Mouse (Mus musculus) cerebellum, adult 9-10 months (tissue): ENCODE data around the gene Ccdc141.
"Not testable (repeated sequence)": the region's sequence is repeated elsewhere in the genome, so short reads cannot be mapped to it uniquely, and the experiment has no call there.

Source experiments
- DNase-seq: peaks from one replicate; pipeline ENCODE4 v3.0.0; 2022

Ccdc141 gene

DNA sequence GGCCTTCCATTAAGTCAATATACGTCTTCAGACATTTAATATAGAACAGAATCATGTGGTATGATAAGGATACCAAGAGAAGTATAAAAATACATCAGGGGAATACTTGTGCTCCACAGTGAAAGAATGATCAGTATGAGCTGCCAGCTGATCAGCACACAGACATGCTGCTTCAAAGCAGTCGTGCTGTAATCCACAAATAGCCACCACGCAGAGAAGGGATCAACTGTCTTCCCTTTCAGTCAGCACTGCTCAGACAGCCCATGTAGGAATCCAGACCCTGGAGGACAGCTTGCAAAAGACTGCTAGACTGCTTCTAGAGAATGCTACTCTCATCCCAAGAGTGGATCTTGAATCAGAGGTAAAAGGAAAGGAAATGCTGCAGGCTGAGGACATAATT is 127.5 kb downstream of the Ccdc141 start:
- no peak for DNase-seq

DNA sequence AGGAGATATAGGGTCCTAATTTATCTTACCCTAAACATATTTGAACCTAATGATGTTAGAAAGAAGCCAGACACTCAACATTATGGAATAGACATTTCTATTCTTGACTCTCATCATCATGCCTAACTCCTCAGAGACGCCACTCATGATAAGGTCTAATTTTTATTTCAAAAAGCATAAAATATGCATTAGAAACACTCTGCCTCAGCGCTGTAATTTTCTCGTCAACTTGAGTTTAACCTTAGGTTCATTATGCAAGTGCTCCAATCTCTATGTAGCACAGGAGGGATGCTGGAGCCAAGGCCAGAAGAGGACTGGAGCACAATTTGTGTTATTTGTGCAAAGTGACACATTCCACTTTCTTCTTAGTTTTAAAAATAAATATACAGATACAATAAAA is 130.8 kb downstream of the Ccdc141 start:
- DNase-seq = no peak

DNA sequence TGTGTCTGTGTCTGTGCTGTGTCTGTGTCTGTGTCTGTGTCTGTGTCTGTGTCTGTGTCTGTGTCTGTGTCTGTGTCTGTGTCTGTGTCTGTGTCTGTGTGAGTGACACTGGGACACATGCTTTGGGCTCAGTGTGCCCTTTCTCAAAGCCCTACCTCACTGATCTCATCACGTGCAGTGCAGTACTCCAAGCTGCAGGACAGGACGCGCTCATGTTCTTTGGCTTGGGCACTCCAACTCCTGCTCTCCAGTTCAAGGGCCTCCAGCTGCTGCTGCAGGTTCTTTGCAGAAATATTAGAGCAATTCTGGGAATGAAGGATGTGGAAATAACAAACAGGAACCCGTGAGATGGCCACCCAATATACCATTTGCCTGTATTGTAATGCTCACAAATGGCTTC is 131.2 kb downstream of the Ccdc141 start:
- no peak for DNase-seq

DNA sequence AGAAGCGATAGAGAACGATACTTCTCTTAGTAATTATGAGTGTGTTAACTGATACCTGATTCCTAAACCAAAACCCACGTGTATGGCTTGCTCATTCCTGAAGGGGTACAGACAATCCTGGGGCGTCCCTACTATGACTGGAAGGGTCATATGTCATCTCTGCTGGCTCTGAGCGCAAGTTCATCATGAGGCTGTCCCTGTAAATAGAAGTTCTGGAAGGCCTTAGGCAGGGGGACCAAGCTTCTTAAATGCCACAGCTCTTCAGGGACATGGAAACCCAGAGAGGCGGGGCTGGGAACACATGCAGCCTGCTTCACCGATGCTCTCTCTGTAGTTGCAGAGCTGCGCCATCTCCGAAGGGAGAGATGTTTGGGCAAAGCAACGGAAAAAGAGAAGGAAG is 133.2 kb downstream of the Ccdc141 start:
- DNase-seq = no peak

DNA sequence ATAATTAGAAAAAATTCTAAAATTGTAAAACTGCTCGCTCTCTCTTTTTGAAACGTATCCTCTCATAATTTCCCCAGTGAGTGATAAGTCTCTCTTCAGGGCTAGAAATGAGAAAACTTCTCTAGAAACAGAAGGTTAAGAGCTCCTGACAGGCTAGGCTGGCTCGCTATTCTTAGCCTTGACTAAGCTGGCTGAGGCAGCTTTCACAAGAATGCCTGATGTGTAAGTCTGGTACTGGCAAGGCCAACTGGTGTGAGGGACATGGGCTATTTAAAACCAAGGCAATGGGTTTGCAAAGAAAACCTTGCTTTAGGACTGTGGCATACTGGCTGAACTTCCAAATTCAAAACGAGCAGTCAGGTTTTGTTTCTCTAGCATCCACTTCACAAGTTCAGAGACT is 136.3 kb downstream of the Ccdc141 start:
- DNase-seq = no peak

DNA sequence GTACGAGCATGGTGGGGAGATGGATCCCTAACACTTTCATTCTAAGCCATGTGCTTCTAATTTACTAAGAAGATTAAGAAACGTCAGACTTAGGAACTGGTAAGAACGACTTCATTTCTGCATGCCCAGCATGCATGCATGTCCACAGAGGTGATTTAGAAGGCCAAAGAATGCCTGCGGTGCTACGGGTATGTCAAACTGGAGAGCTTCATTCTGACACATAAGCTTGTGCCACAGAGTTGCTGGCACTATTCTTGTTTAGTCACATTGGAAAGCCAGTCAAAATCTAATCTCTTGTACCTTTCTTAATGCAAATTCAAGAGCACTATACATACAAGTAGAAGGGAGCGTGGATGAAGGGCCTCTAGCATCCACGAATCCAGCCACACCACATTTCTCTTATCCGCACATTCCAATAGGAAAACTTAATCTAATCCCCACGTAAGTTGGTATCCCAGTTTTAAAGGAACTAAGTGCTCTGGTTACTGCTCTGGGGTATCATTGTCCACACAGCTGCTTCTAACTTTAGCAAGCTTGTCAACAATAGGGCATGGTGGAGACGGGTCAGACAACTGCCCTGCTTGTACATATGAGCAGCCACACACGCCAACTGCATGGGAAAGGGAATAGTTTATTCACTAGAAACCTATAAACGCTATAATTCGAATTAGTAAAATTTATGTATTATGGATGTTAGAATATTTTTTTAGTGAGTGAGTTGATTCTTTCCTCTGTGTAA is 136.9 kb downstream of the Ccdc141 start:
- DNase-seq = no peak

DNA sequence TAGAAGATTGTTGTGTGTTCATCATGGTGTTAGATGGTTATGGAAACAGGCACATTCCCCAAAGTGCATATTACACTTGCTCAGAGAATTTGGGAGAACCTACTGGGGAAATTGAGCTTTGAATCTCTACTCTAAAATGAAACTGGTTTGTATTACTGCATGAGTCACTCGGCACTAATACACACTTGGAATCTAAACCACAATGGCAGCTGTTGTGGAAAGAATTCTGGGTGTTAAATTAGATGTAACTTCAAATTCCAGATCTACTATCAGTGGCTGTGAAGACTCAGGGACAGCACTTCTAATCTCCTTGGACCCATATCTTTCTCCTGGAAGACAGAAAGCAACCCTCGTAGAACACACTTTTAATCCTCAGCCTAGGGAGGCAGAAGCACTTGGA is 149.8 kb downstream of the Ccdc141 start:
- DNase-seq = no peak

DNA sequence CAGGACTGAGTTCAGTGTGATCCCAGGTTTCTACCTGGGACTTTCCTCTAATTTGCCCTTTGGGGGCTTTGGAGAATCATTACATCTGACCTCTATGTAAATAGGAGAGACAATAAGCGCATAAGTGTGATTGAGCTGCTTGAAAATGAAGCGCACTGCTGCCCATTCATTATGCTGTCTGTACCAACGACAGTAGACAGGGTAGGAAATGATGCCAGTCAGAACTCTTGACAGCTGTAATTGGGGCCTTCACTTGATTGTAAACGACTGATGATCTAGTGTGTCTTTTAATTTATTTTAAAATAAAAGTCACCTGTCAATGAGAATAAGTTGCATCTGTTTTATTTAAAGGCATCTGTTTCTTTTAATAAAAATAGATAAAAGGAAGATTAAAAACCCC is 152.7 kb downstream of the Ccdc141 start:
- DNase-seq = no peak

DNA sequence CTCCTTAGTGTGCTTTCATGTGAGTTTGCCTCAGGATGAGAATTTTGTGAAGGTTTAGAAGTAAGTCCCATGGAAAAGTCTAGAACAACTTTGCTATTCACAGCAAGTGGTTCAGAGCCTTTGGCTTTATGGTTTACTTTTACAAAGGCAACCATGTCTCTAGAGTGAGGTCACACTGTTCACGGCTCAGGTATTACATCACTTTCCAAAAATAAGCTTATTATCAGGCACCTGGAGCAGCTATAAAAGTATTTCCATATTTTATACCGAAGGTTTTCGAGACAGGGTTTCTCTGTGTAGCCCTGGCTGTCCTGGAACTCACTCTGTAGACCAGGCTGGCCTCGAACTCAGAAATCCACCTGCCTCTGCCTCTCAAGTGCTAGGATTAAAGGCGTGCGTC is 157.0 kb downstream of the Ccdc141 start:
- not testable (repeated sequence) for DNase-seq

DNA sequence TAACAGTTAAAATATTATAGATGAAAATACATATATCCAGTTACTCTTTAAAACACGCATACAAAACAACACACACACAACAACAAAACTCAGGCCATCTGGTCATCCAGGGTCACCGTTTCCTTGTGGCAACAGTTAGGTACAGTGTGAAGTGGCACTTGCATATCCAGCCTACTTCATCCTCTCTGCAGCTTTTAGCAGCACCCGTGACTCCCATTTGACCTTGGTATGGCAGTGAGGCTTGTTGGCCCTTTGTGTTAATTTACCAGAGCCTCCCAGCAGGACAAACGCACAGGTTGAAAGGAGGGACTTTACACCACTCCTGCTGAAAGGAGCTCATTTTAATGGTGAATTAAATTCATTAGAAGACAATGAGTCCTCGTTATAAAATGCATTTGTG is 158.5 kb downstream of the Ccdc141 start:
- no peak for DNase-seq

DNA sequence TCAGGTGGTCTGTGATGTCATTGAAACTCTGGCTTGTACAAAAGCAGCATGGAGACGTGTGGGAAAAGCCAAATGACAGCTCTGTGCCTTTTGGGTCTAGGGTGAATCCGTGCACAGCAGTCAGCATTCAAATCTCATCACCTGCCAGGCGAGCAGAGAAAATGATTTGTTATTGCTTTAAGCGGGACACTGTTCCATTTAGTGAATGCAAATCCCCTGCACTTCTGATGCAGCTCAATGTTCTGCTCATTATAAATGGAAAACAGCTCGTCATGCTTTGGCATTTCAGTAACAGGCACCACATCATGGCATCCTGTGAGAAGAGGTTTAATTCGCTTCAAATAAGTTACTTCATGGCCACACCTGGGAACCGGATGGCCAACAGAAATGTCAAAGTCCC is 163.4 kb downstream of the Ccdc141 start:
- no peak for DNase-seq

DNA sequence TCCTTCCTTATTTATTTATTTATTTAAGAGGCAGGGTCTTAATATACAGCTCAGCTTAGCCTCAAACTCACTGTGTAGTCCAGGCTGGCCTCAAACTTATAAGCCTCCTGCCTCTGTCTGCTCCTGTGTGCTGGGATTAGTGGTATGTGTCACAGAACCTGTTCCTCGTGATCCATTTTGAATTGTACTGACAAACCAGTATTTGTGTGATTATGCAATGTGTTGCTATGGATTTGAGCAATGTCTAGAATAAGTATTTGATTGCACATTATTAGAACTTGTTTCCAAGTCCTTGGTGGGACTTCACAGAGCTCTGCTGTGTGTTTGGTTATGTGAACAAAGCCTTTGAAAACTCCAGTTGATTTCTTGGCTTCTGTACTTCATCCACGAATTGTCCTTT is 167.3 kb downstream of the Ccdc141 start:
- no peak for DNase-seq

DNA sequence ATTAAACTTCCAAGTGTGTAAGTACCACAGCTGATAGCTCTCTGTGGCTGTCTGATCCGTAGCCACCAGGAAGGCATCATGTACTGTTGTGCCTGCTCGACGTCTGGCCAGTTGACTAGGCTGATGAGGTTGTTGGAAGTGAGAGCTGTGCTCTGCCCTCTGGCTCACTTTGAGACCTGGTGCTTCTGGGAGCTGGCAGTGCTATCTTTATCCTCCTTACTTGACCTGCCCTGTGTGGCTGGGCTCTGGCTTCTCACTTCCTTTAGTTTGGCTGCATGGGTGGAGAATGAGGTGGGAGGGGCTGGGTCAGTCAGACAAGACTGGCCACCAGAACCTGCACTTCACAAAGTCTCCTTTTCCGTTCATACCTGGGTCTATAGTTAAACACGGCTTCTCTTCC is 172.1 kb downstream of the Ccdc141 start:
- DNase-seq = no peak

DNA sequence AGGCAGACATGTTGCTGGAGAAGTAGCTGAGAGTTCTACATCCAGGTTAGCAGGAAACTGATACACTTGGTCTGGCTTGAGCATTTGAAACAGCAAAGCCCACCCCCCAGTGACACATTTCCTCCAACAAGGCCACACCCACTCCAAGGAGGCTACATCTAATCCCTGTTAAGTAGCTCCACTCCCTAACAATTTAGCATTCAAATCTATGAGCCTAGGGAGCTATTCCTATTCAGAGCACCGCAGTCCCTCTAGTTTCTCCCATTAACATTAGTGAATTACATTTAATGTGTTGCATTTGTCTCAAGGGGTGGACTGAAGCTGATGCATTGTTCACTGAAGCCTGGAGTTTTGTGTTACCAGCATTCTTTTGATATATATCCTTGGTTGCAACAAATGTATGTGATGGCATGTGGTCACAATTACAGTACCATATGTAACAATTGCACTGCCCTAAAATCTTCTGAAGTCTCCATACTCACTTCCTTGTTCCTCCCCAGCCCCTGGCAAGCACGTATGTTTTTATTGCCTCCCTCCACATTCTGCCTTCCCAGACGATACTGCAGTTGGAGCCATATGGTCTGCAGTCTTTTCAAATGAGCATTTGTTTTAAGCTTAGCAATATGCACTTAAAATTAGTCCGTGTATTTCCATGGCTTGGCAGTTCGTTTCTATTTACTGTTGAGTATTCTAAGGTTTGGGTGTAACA is 177.8 kb downstream of the Ccdc141 start:
- no peak for DNase-seq

DNA sequence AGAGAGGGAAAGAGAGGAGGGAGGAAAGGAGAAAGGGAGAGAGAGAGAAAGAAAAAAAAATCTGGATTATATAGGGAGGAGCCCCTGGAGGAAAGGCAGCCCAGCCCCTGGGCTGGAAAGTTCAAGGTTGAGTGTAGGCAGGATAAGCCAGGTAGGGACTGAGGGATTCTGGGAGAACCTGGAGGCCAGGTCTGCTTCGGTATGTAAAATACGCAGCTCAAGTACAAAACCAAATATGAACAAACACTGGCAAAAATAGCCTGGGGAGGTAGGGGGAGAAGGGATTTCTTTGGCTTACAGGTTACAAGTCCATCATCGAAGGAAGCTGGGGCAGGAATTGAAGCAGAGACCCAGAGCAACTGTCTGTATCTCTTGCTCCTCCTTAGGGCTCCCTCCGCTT is 183.1 kb downstream of the Ccdc141 start:
- DNase-seq = no peak

DNA sequence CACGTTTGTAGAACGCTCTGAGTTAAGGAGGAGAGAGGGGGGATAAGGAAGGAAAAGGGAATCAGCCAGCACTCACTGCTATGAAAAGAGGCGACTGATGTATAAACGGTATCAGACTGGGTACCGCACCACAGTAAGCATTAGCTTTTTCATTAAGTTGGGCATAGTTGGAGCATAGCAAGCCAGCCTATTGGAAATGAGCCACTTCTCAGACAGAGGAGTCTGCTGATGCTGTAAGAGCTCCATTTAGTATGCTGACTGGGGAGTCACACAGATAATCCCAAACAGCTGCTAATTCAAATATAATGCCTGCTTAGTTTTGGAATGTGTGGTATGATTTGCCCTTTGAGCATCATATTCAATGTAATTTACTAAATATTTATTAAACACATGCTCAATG is 186.1 kb downstream of the Ccdc141 start:
- DNase-seq = no peak

DNA sequence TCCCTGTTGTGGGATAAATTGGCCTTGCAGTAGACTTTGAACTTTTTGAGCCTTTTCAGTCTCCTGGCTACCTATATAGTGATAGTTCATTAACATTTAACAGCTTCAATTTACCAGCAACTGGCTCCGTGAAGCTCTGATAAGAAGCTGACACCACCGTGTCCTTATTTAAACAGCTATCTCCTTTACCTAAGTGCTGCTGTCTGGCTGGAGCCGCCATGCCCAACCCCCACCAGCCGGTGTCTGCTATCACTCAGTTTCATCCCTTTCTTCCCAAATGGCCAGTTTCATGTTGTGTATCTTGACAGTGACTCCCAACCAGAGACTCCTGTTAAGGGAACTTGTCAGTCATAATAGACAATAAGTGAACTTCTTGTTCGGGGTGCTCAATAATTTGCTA is 186.8 kb downstream of the Ccdc141 start:
- no peak for DNase-seq

DNA sequence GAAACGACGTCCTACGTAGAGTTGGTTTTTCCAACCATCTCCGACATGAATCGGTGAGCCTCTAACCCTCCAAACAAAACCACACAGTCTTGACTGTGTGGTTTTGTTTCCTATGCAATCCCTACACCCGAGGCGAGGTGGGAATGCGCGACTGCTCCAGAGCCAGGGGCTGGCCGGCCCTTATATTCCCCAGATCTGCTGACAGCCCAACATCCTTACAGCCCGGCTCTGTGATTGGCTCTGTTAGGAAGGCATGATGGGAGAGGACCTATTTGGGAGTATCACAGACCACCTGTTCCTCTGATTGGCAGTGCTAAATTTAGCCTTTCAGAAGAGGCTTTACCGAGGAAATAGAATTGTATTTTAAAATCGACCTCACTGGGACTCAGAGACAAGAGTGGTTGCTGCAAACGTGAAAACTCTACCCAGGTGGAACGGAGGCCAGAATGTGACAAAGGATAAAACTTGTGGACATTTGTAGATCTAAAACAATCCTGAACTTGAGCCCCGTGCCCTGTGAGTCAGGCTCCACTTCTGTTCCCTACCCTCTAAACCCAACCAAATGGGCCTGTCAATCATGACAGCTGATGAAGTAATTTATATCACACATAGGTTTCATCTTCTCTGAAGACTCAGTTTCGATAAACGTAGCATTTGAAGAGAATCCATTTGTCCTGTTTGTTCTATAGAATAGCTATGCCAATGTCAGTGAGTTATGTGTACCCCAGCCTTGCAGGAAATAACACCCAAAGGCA is 187.9 kb downstream of the Ccdc141 start, which contains the start of gene Ttn:
Ttn (minus strand) TSS at position 157 of the 755 bp plus-strand sequence.
- DNase-seq = no peak

DNA sequence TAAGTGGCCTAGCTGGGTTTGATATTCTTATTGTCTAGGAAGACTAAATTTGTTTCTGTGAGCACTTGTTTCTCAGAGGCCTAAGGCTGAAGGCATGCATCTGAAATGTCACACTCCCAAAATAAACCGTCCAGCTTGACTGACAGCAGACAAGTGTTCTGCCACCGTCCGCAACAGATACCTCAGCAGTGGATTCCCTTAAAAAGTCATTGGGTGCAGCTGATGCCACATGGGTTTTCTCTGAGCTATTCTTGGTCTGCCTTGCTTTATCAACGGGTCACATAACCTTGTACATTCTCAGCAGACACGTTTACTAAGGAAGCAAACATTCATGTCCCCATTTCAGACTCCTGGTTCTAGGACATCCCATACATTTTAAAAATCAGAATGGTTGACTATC is 188.7 kb downstream of the Ccdc141 start:
- no peak for DNase-seq

DNA sequence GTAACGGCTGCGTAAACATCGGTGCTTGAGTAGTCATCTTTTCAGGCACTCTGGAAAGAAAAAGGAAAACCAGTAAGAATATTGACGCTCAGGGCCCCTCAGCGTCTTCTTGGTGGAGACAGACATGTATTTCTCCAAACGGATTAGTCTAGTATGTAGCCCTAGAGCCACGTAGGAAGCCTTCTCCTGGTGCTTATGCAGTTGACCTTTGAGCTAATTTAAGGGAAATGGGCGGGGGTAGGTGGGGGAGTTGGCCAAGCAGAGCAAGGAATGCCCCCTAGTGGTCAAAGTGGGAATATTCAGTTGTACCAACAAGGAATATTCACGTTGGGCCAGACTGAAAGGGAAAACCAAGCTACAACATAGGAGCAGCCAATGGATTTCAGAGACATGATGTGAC is 190.3 kb downstream of the Ccdc141 start:
- no peak for DNase-seq

DNA sequence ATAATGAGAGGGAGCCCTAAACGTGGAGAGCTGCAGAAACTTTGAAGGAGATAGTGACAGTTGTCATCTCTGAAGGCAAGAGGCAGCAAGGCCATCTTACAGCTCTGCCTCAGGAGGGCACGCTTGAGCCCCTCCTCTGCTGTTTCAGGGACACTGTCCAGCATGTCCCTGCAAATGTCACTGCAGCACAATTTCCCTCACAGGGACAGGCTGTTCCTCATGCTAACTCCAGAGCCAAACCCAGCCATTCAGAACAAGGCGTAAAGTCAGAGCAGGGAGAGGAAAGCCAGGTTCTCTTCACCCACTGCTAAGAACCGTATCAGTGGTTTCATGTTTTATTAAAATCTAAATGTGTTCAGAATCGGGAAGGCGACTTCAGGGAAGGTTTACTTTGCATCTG is 192.8 kb downstream of the Ccdc141 start:
- DNase-seq = no peak

DNA sequence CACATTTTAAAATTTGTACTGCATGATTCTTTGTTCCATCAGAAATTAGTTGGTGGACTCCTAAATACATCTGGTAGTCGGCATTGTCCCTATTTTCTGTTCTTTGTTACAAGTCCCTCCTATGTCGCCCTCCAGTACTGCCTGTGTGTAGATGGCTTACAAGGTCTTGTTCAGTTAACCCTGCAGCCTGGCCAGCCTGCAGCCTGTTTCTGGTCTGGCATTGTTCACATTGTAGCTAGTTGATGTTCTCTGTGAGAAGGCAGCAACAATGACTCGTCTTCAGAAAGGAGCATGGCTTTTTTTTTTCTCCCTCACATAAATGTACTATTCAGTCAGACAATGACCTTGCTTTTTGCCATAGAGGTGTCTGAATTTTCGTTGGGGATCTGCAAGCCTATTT is 198.4 kb downstream of the Ccdc141 start:
- no peak for DNase-seq

DNA sequence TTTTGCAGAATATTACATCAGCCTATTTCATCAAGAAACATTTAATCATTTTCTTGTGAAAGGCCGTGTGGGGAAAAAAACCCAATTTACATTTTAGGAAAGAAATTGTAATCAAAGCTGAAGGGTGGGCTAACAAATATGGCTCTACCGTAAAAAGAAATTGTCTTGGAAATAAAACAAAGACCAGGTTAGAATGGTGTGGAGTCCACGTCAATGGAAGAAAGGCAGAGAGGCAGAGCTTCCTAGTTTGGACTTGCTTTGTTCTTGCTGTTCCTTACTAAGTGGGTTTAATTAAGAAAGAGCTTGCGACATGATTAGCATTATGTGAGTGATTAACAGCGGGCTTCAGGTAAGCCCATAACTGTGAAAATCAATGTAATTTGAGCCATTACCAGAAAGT is 199.4 kb downstream of the Ccdc141 start:
- no peak for DNase-seq

DNA sequence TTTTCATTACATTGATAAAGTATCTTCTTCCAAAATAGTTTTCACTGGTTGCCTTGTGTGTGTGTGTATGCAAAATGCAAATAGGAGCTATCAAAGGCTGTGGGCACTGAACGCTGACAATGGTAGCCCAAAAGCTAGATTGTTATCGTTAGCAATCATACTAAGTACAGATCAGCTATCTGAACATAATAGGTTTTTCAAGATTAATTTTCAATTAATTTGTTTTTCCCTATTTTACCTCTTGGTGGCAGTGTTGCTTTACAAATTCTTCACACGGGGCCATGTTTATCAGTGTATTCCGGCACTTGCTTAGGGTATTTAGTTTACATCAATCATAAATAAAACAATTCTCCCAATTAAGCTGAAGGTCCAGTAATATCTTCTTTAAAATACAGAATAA is 199.8 kb downstream of the Ccdc141 start:
- peak; percentile 63 for DNase-seq
